Mouse (Mus musculus) small intestine, adult 2 months (tissue): ENCODE data around the gene Fhod1. TPM values are rescaled to one million over a fixed set of nuclear protein-coding genes. Genes with fewer than 3 reads are reported as not detected.

Experiments used
- H3K27ac ChIP-seq: fragments of 200-500 bp; 2 replicates; pipeline ENCODE4 v1.5.1; 2012; ENCODE audit warnings: low read depth, low read length, control low read depth, inconsistent platforms; ENCODE audit not compliant: insufficient read depth
- H3K27me3 ChIP-seq: fragments of 200-500 bp; 2 replicates; pipeline ENCODE4 v1.6.1; 2012; ENCODE audit warnings: mild to moderate bottlenecking, moderate library complexity, low read length, inconsistent platforms; ENCODE audit not compliant: control insufficient read depth, insufficient read depth
- H3K36me3 ChIP-seq: fragments of 200-500 bp; 2 replicates; pipeline ENCODE4 v1.6.1; 2012; ENCODE audit warnings: mild to moderate bottlenecking, low read length, control low read depth, inconsistent platforms; ENCODE audit not compliant: control insufficient read depth, insufficient read depth
- H3K4me1 ChIP-seq: fragments of 200-500 bp; 2 replicates; pipeline ENCODE4 v1.6.1; 2012; ENCODE audit warnings: low read length, inconsistent platforms, mixed read lengths; ENCODE audit not compliant: control insufficient read depth, insufficient read depth, insufficient read length
- H3K4me3 ChIP-seq: fragments of 200-500 bp; 2 replicates; pipeline ENCODE4 v1.5.1; 2012; ENCODE audit warnings: low read depth, mild to moderate bottlenecking, control low read depth, inconsistent platforms, low read length, moderate library complexity
- CTCF ChIP-seq: fragments of 200-500 bp; IDR thresholded peaks from 2 replicates; pipeline ENCODE4 v1.5.1; 2012; ENCODE audit warnings: low read depth, mild to moderate bottlenecking, control low read depth, inconsistent platforms, low read length, moderate library complexity, mixed read lengths; ENCODE audit not compliant: insufficient replicate concordance, insufficient read length; ENCODE audit errors: extremely low read depth
- POLR2A ChIP-seq: fragments of 200-500 bp; IDR thresholded peaks from 2 replicates; pipeline ENCODE4 v1.6.1; 2012; ENCODE audit warnings: low read depth, mild to moderate bottlenecking, control low read depth, inconsistent platforms, low read length, moderate library complexity
- WGBS: fragments of 180-500 bp; shearing (Covaris S2); methylation state at CpG from one replicate; pipeline ENCODE4 v1.1.7; 2018; 5-methylcytosine and 5-hydroxymethylcytosine counted together
- polyA plus RNA-seq: library from polyadenylated mRNA; depleted of rRNA; stranded (reverse); fragments of >200 nt; gene quantifications from 2 replicates; pipeline ENCODE4 v1.2.3, GENCODE M21; 2012

The Fhod1 gene
- polyA plus RNA-seq, 1 experiment: 19.6 TPM

DNA sequence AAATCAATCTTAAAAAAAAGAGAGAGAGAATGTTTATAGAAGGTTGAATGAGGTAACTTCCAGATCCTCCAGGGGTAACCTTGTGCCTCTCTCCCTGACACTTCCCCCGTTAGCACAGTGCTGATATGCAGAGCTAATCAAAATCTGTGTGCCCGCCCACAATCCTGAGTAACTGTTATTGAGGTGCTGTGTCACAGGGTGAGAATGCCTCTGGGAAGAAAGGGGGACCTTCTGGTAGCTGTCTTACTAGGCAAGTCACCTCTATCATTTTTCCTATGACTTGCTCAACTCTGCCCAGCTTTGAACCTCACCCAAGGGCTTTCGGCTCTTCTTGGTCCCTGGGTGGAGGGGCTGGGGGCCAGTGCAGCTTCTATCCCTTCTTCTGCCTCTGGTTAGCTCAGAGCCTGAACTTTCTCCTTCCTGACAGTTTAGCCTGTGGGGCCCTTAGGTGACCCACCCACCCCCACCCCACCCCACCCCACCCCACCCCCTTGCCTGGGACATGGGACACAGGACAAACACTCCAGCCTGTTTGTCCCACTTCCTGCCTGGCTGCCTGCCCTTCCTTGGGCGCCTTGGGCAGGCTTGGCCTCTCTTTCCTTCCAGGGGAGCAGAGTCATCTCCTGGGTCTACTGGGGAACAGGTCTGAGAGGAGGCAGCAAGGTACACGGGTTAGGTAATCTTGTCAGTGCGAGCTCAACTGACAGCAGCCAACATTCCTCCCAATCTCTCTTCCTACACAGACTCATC is 7.7 kb downstream of the Fhod1 start:
- TF ChIP-seq CTCF: no peak
- no peak for TF ChIP-seq POLR2A
- Histone ChIP-seq H3K27me3 (no peaks in the 10 kb centered on the region), H3K27ac (peak overlapping the region; percentile 92), H3K4me3 (no peak overlapping the region), H3K36me3 (peaks cover 35% of the 10 kb centered on the region), H3K4me1 (peaks cover 17% of the 10 kb centered on the region; the same call in 1 of the 2 replicates)
- WGBS: 22% methylated on average over 6 of the region's 6 CpGs

DNA sequence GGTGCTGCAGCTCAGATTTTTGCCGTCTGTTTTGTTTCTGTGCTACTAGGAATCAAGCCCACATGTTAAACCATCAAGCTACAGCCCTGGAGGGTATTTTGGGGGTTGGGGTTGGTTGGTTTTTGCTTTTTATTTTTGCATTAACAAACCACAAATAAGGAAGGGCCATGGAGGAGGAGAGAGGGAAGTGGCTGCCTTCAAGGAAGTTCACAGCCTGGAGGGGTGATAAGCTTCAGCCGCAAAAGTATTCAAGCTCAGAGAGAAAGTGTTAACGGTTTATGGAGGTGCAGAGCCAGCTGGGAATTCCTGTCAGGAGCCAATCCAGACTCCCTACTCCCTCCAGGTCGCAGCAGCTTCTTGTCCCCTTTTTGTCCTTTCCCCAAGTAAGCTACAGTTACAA is 8.8 kb downstream of the Fhod1 start:
- Histone ChIP-seq H3K4me3 (no peak overlapping the region), H3K27me3 (no peaks in the 10 kb centered on the region), H3K27ac (peak overlapping the region; percentile 92), H3K4me1 (peaks cover 12% of the 10 kb centered on the region; the same call in 1 of the 2 replicates), H3K36me3 (peaks cover 41% of the 10 kb centered on the region)
- TF ChIP-seq POLR2A (no peak), CTCF (no peak)
- 16% methylated on average over 4 of the region's 4 CpGs for WGBS

DNA sequence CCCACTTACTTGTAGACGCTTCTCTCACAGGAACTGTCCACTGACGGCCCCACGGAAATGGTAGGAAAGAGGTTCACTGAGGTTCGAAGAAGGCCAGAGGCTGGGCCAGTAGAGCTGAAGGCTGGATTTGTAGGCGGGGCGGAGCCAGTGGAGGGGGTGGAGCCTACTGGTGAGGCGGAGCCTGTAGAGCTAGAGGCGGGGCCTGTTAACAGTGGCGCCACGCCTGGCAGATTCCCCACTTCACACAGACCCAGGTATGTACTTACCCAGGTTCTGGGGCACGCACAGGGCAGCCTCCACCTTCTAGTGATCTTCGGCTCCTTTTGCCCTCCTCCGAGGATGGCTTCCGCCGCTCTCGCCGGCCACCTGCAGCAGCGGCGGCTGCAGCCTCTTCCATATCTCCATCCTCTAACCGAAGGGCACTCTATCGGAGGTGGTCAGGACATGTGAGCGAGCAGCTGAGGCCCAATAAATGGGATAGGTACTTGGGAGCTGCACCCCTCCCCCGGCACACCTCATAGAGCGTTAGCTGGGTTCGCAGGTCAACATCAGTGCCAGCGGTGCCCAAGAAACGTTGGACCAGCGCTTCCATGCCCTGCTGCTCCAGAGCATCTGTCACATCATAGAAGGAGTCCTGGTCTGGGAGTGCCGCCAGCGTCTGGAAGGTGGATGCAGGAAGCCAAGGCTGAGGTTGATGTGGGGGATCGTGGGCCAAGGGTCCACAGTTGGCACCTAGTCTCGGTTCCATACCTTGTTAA is 11.2 kb downstream of the Fhod1 start:
- Histone ChIP-seq H3K4me1 (peaks cover 22% of the 10 kb centered on the region; the same call in 1 of the 2 replicates), H3K4me3 (no peak overlapping the region), H3K27ac (no peak overlapping the region), H3K27me3 (no peaks in the 10 kb centered on the region), H3K36me3 (peaks cover 57% of the 10 kb centered on the region)
- 91% methylated on average over 32 of the region's 32 CpGs for WGBS
- TF ChIP-seq POLR2A (no peak), CTCF (no peak)

DNA sequence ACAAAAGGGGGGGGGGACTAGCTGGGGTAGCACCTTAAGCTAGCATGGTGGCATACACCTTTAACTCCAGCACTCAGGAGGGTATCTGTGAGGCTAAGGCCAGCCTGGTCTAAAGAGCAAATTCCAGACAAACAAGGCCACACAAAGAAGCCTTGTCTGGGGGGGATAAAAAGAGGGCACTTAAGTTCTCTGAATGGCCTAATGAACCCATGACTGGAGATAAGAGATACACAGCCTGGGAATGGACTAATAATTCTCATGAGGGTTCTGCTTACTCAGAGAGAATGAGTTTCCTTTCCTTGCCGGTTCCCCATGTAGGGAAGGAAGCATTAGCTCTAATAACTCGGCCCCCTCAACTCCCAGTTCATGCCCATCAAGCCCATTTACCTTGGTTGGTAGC is 15.2 kb downstream of the Fhod1 start:
- peaks cover 26% of the 10 kb centered on the region for H3K4me1 ChIP-seq
- TF ChIP-seq POLR2A: no peak
- no peak for TF ChIP-seq CTCF
- H3K27ac ChIP-seq: peak overlapping the region; percentile 79
- 34% methylated on average over 2 of the region's 2 CpGs for WGBS
- H3K36me3 ChIP-seq: peaks cover 80% of the 10 kb centered on the region
- H3K4me3 ChIP-seq: no peak overlapping the region
- H3K27me3 ChIP-seq: no peaks in the 10 kb centered on the region

DNA sequence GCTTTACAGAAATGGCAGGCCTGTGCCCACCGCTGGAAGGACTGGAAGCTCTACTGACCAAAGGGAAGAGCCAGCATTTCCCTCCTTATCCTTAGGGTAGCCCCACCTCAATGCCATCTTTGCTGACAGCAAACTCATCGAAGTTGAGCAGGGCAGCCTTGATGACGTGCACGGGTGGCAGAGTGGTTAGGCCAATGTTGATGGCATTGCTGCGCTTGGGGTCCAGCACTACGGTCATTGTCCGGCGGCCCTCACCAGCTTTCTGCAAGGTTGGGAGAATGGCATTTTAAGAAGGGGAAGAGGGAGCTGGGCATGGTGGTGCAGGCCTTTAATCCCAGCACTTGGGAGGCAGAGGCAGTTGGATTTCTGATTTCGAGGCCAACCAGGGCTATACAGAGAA is 15.8 kb downstream of the Fhod1 start:
- H3K4me1 ChIP-seq: peaks cover 30% of the 10 kb centered on the region
- no peaks in the 10 kb centered on the region for H3K27me3 ChIP-seq
- no peak overlapping the region for H3K4me3 ChIP-seq
- WGBS: 84% methylated on average over 9 of the region's 9 CpGs
- H3K36me3 ChIP-seq: peaks cover 74% of the 10 kb centered on the region
- no peak for TF ChIP-seq CTCF
- no peak for TF ChIP-seq POLR2A
- peak overlapping the region; percentile 11; the same call in 1 of the 2 replicates for H3K27ac ChIP-seq

DNA sequence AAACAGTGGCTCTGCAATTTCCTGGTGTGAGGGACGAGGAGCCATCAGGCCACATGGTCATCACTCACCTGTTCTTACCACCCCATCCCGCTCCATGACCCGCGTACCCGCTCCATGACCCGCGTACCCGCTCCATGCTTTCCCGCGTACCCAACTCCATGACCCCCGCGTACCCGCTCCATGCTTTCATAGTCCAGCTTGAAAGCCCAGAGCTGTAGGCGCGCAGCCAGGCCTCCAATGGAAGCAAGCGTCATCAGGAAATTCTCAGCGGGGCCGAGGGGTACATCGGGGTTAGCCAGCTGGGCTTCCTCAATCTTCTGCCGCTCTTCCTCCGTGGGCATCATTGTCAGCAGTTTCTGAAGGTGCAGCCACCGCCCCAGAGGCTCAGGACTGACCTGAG is 16.3 kb downstream of the Fhod1 start:
- no peak overlapping the region for H3K4me3 ChIP-seq
- peaks cover 30% of the 10 kb centered on the region for H3K4me1 ChIP-seq
- WGBS: 91% methylated on average over 22 of the region's 22 CpGs
- no peak for TF ChIP-seq POLR2A
- TF ChIP-seq CTCF: no peak
- H3K27ac ChIP-seq: no peak overlapping the region
- H3K27me3 ChIP-seq: no peaks in the 10 kb centered on the region
- peaks cover 69% of the 10 kb centered on the region for H3K36me3 ChIP-seq

DNA sequence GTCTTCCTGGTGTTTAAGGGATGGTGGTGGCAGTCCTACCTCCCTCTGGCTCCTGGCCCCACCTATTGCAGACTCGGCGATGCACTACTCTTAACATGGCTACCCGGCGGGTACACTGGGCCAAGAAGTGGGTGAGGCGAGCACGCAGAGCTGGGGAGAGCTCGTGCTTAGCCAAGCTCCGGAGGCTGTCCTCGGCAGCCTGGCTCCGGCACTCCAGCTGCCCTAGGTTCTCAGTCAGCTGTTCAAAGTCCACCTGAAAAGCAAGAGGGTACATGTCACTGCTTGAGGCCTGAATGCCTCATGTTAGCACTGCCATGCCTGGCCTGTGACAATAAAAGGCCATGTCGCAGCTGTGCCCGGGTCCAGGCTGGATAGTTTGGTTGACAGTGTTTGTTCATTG is 17.4 kb downstream of the Fhod1 start:
- TF ChIP-seq CTCF: no peak
- no peak for TF ChIP-seq POLR2A
- H3K4me1 ChIP-seq: peaks cover 33% of the 10 kb centered on the region
- peaks cover 58% of the 10 kb centered on the region for H3K36me3 ChIP-seq
- H3K27ac ChIP-seq: peak overlapping the region; percentile 10; the same call in 1 of the 2 replicates
- 37% methylated on average over 12 of the region's 12 CpGs for WGBS
- H3K4me3 ChIP-seq: no peak overlapping the region
- H3K27me3 ChIP-seq: no peaks in the 10 kb centered on the region
